Mouse (Mus musculus) gastrocnemius, postnatal 25 days (tissue): ENCODE measurements around the gene Fam122a. TPM values are rescaled to one million over a fixed set of nuclear protein-coding genes. Genes with fewer than 3 reads are reported as not detected.

Experiments used
- DNase-seq: peaks from one replicate; pipeline ENCODE4 v3.0.0; 2022
- long read RNA-seq, 2 experiments: library from polyadenylated mRNA; stranded (forward); transcript quantifications; one replicate each; pipeline ENCODE4 v2.0.0; 2021
- total RNA-seq, 2 experiments: library from RNA; stranded (reverse); gene quantifications; 1 replicate in 1 of 2; 2 replicates in 1 of 2; pipeline ENCODE4 v1.2.3; 2021

Gene Fam122a
- total RNA-seq: 10 to 100 TPM; 12.2 to 17.5 TPM
- long read RNA-seq, experiment 1, transcript Fam122a-201 (1 exons, 855 nt): major isoform, 18 of 18 reads
- long read RNA-seq, experiment 1, partial matches to known transcripts: 0 of 18 reads
- long read RNA-seq, experiment 1, other reads (novel, unspliced or antisense): 0 of 18 reads
- long read RNA-seq, experiment 2, transcript Fam122a-201 (1 exons, 855 nt): major isoform, 12 of 12 reads
- long read RNA-seq, experiment 2, partial matches to known transcripts: 0 of 12 reads
- long read RNA-seq, experiment 2, other reads (novel, unspliced or antisense): 0 of 12 reads

DNA sequence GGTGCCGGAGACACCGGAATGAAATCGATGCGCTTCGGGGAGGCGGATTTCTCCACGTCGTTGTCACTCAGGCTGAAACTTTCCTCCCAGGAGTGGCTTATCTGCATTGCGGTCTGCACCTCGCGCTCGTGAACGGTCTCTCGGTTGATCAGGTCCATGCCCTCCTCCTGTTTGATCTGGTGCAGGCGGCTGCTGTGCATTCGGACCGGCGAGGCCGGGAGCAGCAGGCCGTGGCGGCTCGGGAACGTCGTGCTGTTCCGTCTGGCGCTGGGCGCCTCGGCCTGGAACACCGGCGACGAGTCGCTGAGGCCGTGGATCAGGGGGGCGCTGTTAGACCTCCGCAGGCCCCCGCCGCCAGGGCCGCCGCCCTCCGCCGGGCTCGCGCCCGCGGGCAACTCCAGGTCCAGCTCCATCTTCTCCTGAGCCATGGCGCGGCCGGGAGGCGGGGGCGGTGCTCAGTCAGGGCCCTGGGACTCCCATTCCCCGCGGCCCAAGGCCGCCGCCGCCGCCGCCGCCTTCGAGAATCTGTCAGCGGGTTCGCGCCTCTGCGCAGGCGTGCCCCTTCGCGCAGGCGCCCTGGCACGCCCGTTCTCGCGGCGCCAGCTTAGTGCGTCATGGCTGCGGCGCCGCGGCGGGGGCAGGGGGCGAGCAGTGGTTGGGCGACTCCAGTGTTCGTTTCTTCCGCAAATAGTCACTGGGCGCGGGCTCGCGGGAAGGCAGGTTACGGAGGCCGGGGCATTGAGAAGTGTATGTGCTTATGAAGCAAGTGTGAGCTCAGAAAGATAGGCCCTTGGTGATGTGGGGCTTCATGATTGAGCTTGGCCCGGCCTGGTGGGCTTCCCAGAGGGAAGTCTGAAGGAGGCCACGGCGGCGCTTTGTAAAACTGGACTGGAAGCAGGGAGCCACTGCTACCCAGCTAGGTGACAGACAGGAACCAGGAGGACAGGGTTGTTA is at the start of gene Fam122a:
TSS of gene Fam122a (minus strand) at position 428 of the 954 bp plus-strand sequence.
- DNase-seq: peak; percentile 90

DNA sequence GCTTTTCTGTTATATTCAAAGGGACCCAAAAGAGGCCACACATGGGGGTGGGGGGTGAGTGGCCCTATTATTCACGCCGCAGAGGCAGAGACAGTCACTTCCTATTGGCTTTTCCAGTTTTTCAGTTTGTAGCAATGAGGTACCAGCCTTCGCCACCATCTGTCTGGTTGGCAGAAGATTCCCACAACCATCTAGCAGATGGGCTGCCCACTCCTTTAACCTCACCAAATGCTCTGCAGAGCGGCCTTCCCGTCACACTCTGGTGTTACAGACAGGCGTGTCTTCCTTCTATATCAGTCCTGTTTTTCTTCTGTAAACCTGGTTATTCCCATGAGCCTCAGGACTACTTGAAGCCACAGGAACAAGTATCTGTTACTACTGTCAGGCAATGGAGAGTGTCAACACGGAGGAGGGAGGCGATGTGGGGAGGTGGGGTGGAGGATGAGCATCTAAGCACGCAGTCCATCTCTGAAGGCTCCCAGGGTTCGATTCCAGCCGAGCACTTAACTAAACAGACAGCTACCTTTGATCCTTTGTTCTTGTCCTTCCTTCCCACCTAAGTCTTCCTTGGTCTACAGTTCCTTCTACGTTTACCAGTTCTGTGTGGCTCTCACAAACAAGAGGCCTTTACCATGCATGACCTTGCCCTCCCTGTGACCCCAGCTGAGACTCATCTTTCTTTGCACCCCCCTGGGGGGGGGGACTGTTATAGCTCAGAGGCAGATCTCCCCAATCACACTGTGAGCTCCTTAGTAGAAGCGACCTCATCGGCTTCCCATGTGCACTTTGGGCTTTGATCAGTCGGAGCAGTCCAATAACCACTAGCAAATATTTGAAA is 46.5 kb upstream of the Fam122a start:
- no peak for DNase-seq

DNA sequence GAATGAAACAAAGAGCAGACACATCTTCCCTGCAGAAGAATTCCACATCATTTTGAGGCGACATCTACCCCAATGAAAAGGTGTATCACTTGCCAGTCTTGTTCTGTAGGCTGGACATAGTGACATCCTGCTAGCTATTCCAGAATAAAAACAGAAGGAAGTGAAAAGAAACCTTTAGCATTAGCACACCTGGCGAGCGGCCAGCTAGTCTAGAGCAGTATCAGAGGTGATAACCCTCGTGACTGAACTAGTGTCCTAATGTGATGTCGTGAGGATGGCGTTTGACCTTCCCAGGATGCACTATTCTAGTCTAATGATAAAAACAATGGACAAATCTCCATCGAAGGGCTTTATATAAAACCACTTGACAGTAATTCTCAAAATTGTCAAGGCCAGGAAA is 44.8 kb upstream of the Fam122a start:
- no peak for DNase-seq

DNA sequence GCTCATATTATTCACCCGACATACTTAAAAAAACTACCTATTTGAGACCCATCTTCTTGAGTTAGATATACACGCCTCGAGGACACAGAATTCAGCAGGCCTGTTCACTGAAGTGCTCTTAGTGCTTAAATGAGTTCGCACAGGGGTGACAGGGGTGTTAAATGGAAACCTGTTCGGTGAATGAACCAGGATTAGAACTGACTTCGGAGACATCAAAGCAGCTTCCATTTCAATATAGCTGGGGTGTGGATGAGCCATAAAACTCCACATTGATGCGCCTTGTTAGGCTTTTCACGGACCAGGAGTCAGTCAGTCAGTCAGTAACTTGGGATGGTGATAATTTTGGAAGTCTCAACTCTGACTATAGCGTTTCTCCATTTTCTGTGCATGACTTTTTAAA is 44.0 kb upstream of the Fam122a start:
- no peak for DNase-seq

DNA sequence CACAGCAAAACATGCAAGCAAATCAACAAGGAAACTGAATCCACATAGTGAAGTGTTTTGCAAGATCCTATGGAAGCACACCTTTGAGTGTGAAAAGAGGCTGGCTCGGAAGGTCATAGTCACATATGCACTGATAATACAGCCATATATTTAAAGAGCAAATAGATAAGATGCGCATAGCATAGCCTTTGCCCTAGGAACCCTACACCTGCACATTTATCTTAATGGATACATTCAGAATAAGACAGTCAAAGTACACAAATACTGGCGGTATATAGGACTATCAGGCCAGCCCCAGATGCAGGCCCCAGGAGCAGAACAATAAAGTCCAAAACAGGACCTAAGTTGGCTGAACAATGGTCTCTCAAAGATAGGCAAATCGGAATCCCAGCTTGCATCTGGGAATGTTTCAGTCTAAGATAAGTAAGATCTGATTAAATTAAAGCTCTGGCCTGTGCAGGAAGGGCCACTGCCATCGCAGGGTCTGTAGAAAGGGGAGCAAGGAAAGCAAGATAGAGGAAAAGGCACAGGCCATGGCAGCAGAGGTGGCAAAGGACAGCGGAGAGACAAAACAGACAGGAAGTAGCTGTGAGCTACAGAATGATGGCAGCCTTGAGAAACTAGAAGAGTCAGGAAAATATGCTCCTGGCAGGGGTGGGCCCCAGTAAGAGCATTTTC is 42.7 kb upstream of the Fam122a start:
- DNase-seq: no peak

DNA sequence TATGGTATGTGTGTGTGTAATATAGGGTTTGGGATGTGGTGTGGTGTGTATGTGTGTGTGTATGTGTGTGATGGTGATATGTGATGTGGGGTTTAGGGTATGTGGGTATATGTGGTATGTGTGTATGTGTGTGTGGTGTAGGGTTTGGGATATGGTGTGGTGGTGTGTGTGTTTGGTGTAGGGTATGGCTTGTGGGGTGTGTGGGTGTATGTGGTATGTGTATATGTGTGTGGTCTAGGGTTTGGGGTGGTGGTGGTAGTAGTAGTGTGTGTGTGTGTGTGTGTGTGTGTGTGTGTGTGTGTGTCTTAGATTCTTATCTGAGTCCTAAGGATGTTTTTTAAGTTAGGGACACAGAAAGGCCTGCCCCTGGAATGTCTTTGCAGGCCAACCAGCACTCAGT is 41.2 kb upstream of the Fam122a start:
- DNase-seq: no peak

DNA sequence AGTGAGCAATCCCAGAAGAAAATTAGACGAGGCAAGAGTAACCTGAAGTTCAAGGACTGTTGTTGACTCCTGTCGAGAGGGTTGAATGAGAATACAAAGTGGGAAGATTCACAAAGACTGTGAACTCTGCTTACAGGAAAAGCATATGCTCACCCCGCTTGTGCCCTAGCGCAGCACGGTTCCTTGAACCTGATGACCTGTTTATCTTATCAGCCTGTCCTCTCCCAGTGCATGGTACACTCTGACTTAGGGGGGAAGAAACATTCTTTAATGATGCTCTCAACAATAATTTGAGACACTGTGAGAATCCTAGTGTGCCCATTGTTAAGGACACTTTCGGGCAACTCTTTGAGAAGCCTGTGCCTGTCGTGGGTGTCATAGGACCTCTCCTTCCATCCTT is 39.9 kb upstream of the Fam122a start:
- no peak for DNase-seq

DNA sequence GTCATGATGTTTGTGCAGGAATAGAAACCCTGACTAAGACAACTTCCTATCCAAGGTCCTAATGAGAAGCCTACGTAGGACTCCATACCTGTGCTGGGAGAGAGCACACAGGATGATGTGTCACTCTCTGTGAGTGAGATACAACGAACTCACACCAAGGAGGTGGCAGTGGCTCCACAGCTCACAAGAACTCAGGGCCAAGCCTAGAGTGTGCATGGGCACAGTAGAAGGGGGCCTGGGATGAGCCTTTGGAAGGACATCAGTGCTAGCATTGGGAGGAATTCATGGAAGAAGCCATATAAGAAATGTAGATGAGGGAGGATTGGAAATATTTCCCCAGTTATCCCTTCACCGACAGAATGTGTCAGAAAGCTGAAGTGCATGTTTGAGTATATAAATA is 38.8 kb upstream of the Fam122a start:
- no peak for DNase-seq

DNA sequence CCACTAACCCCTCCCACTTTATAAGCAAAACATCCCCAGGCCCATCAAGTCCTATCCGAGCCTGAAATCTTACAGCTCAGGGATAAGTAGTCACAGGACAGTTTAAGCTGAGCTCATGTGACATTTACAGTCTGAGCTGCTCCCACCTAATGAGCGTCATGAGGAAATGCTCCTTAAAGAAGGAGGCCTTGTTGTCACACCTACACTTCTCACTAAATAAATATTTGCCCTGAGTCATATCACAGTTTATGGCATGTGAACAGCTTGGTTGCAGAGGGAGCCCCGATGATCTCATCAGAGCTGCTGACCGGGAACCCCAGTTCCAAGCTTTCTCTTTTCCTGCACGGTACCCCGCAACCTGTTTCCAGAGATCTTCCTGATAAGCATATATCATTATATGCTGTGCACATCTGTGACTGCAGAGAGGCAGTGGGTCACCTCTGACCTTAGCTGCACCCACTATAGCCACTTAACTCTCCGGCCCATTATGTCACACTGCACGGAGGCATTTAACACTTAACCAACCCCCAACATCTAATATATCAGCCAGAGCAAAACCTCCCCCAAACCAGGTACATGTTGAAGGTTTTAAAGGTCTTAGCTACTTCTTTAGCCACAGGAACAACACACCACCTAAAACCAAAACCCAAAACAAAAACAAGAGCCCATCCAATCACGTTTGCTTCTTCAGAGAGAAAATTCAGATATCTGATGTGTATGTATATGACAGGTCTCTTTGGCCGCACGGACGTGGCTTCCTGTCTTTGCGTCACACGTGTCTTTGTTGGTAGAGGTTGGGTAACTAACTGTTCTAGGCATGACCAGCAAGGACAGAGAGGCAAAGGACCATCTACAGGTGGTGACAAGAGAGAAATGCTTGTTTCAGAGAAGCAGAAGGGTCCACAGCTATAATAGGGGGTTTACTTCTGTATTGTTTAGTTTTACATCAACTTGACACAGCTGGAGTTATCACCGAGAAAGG is 37.8 kb upstream of the Fam122a start:
- DNase-seq: no peak

DNA sequence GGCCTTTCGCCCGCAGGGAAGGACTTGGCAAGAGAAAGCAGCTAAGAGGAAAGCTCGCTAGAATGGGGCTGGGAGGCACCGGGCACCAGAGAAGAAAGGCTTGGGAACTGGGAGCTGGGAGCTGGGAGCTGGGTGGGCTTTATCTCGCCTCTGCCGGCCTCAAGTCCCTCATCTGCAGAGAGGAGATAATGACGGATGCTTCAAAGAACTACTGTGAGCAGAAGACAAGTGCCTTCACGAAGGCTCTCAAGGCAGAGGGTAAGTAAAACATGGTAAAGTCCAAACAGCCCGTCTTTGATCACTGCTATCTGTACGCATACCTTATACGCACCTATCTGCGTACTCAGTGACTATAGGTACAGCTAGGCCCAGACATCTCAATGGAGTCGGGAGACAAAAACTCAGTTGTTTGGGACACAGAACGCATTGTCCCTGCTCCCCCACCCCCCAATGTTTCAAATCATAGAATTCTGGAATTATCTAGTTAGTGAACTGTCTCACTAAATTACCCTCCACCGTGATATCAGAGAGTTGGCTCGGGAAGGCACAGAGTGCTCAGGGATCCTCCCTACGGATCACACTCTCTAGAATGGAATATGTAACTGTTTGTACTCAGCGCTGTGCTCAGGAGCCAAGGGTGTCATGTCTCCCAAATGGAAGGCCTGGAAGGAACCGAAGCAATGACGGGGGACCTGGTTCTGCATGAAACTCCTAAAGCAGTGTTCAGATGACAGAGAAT is 36.1 kb upstream of the Fam122a start:
- DNase-seq: no peak

DNA sequence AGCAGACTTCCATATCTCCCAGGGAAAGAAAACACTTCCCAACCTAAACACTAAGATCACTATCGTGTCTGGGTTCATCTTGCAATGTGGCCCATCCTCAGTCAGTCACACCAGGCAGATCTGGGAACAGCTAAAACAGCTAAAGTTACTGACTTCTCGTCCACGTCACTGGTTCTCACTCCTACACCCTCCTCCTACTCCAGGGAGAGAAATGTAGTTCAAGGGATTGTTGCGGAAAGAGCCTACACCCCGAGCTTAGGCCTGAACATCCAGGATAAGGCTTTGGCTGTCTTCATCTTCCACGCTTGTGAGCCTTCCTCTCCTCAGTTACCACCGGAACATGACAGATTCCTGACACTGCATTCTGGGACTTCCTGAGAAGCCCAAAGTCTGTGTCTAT is 34.8 kb upstream of the Fam122a start:
- DNase-seq: no peak

DNA sequence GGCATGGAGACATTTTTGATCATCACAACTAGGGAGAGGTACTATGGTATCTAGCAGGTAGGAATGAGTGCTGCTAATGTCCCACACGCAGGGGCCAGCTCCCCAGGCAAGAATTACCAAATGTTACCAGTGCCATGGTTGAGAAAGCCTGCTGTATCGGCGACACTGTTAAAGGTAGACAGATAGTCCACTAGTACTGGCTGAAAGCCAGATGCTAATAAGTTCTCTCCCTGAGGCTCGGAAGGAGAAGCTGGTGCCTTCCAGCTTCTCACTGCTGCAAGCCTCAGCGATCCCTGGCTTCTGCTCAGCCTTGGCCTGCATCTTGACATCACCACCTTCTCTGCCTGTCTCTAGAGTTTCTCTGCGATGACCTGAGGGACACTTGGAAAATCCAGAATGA is 32.2 kb upstream of the Fam122a start:
- DNase-seq: no peak

DNA sequence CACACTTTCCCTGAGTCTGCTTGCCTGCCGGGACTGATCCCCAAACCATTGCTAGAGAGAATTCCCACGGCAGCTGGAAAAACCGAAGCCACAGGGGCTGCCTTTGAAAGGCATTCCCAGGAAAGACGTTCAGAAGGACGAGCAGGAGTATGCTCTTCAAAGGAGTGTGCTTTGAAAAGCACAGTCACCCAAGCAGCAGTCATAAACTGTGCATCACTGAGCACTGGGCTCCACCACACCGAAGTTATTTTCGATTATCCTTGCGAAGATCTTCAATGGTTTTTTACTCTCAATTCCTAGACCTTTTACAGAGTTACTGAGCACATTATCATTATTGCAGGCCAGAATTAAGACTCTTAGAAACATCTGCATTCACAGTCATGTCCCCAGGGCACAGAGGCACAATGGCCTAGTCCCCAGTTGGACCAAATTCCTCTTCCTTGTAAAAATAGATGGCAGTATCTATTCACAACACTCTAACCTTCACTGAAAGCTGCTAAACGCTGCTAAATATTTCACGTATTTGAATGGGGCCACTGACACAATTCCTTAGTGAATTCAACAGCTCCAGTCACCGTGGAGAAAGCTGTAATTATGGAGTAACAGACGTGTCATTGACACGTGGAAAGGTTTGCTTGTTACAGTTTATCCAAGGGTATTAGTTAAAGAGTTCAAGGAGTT is 31.1 kb upstream of the Fam122a start:
- DNase-seq: no peak

DNA sequence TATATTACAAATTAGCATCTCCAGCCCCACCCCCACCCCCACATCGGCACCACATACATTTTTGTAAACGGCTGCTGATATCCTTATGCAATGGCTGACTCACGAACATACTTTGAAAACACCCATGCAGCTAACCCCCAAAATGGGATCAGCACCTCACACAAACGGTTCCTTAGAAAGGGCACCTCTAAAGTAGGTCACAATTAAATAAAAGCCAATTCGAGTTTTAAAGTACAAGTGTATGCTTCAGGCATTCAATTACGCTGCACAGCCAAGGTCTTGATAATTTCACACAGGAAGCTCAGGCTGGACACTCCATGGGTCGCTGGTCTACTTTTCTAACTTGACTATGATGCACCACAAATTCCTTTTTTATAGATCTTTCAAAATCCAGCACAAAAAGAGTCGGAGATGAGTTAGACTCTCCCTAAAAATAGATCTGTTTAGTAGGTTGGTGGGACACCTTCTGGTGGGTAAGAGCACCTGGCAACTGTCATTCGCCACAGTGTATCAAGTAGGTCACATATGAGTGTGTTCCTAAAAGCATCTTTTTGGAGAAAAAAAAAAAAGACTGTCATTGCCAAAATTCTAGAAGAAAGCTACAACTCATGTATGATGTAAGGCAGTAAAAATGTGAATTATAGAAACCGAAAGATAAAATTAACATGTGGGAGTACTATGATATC is 25.7 kb upstream of the Fam122a start:
- DNase-seq: no peak

DNA sequence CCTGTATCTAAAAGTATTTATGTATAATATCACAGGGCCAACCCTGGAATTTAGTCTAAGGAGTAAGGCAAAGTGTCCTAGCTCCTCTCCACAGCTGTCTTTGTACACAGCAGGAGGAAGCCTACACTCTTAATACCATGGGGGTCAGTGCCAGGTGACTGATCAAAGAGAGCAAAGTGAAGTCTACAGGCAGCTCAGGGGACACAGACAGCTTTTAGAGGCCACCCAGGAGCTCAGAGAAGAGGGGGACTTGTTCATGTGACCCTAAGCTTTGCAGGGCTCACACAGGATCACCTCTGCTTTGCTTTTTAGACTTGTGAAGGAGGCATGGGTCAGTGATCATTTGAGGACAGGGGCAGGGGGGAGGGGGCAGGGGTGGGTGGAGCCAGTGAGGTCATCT is 24.4 kb upstream of the Fam122a start:
- no peak for DNase-seq

DNA sequence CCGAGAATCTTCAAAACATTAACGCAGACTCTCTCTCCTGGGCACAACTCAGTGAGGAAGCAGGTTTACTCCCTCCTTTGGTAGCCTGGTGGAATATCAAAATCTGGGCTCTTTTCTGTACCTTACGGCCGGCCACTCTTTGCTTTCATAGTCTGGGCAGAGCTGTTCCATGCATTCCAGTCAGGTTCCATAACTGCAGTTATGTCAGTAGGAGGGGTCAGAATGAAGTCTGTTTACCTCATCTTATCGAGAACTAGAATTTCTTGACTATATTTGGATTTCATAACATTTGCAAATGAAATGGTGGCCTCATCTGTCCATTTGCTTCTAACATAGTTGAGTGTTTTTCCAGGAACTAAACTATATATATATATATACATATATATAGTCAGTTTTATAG is 23.3 kb upstream of the Fam122a start:
- DNase-seq: no peak

DNA sequence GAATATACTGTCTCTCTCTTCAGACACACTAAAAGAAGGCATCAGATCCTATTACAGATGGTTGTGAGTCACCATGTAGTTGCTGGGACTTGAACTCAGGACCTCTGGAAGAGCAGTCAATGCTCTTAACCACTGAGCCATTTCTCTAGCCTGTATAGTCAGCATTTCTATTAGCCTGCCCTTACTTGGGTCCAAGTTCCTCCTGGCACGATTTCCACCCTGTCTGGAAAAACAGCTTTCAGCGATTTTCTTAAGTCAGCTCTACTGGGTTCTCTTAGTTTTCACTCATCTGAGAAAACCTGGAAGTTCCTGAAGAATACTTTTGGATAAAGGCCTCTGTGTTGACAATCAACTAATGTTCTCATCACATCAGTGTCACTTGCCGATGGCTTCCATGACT is 22.1 kb upstream of the Fam122a start:
- DNase-seq: peak; percentile 7

DNA sequence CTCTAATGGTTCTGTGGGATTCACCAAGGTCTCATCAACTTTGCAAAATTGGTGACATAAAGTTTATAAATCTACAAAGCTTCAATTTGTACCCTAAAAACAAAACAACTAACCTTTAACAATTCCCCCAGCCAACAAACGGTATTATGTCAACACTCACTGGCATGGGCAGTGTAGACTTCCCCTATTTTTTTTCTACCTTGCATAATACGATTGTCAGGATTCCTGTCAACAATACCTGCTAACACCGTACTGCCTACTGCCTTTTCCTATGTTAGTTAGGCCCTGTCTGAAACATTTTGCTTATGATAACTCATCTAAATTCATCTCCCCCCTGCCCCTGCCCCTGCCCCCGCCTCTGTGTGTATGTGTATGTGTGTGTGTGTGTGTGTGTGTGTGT is 16.7 kb upstream of the Fam122a start:
- DNase-seq: no peak

DNA sequence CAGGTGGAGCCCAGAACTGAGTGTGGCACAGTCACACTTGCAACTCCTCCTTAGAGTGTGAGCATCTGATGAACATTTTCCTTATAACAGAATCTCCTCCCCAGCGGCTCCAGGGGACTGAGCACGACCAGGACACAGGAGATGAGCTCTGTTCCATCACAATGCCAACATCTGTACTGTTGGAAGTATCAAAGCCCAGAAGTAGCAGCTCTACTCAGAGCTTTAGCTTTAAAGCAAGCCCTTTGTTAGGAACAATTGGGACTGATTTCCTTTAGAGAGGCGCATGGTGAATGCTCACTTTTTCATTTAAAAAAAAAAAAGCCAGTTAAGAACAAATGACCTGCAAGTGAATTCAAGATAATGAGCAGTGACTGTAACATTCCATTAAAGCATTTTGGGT is 14.7 kb upstream of the Fam122a start:
- no peak for DNase-seq
